Mouse (Mus musculus) effector memory CD4-positive, alpha-beta T cell, adult 5 months (primary cell): ENCODE results near the gene Cdc42bpa. TPM values are rescaled to one million over a fixed set of nuclear protein-coding genes. Genes with fewer than 3 reads are reported as not detected.

ENCODE experiments used
- polyA plus RNA-seq: library from polyadenylated mRNA; unstranded; fragments of 100-300 nt; shearing (Covaris generic); gene quantifications from one replicate; pipeline ENCODE4 v1.2.1, GENCODE M21; 2017

Gene Cdc42bpa
- 2.2 TPM for polyA plus RNA-seq

GRCm38 (mm10) chr1:179959721-179960542, at the start of gene Cdc42bpa:
TSS of gene Cdc42bpa (plus strand) at chr1:179960472.

DNA sequence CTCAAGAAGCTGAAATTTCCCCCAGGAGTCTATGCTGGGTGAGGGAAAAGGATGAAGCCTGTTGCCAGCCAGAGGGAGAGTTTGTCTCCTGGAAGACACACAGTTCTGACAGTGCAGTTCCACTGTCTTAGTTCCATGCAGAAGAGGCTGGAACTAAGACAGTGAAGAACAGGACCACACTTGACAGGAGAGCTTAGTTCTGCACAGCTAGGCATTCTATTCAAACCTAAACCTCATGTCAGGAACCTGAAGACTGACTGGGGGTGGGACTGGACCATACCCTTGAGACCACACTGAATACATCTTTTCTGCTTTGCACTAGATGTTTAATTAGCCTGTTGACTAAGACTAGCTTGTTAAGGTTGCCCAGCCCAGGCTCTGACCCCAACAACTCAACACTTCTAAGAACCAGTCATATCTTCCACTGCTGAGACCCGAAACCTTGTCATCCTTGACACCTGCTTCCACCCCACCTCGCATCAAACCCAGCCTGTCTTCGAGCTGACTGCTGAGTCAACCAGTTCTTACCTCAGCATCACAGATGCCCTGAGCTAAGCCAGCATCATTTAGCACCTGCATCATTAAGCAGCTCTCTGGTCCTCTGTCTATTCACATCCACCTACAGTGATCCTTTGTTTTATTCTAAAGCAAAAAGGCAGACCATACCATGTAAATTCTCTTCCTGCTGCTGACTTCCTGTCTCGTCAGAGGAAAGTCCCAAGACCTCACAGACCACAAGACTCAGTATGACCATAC, 238.9 kb downstream of the Cdc42bpa start, which contains the start of gene Coq8a:
Gene Coq8a (minus strand): TSS at position 644 of the 756 bp plus-strand sequence.

Other genes with a start within 250 kb of the Cdc42bpa start
- not detected for gene Kif28, start 215.2 kb upstream of the Cdc42bpa start, polyA plus RNA-seq
- gene Gm10518, start 157.1 kb upstream of the Cdc42bpa start, polyA plus RNA-seq: 0.57 TPM
- 60.6 TPM for gene Ahctf1, start 156.8 kb upstream of the Cdc42bpa start, polyA plus RNA-seq
- gene Coq8a, start 239.1 kb downstream of the Cdc42bpa start, polyA plus RNA-seq: 121 TPM